Mouse (Mus musculus) stomach, postnatal 0 days (tissue): Measurements from ENCODE around the gene Cdk11b. TPM values are rescaled to one million over a fixed set of nuclear protein-coding genes. Genes with fewer than 3 reads are reported as not detected.
"Not testable (repeated sequence)": the region's sequence is repeated elsewhere in the genome, so short reads cannot be mapped to it uniquely, and the experiment has no call there.

Experiments
- ATAC-seq: fragments of 200-750 bp; cut with Nextera tagmentation; 2 replicates; pipeline ENCODE4 v1.8.0; 2017; ENCODE audit not compliant: low FRiP score, low TSS enrichment
- DNase-seq: peaks from one replicate; pipeline ENCODE4 v3.0.0-alpha.2; 2016; ENCODE audit warnings: low spot score
- H3K27ac ChIP-seq: fragments of 300-500 bp; sonication (generic); replicated peaks from 2 replicates; pipeline ENCODE4 v1.5.1; 2014; ENCODE audit warnings: mild to moderate bottlenecking, control low read depth
- H3K27me3 ChIP-seq: fragments of 300-500 bp; sonication (generic); 2 replicates; pipeline ENCODE4 v1.6.1; 2014; ENCODE audit warnings: low read length; ENCODE audit not compliant: control insufficient read depth, insufficient read depth
- H3K36me3 ChIP-seq: fragments of 300-500 bp; sonication (generic); 2 replicates; pipeline ENCODE4 v1.6.1; 2014; ENCODE audit warnings: low read length, mixed read lengths; ENCODE audit not compliant: control insufficient read depth, insufficient read depth
- H3K4me1 ChIP-seq: fragments of 300-500 bp; sonication (generic); replicated peaks from 2 replicates; pipeline ENCODE4 v1.6.1; 2014; ENCODE audit warnings: antibody characterized with exemption; ENCODE audit not compliant: control insufficient read depth, insufficient read depth
- H3K4me2 ChIP-seq: fragments of 300-500 bp; sonication (generic); replicated peaks from 2 replicates; pipeline ENCODE4 v1.6.1; 2014; ENCODE audit warnings: low read depth, mild to moderate bottlenecking, control low read depth, moderate library complexity
- H3K4me3 ChIP-seq: fragments of 300-500 bp; sonication (generic); 2 replicates; pipeline ENCODE4 v1.5.1; 2014; ENCODE audit warnings: low read depth, low read length, control low read depth
- H3K9ac ChIP-seq: fragments of 300-500 bp; sonication (generic); 2 replicates; pipeline ENCODE4 v1.6.1; 2014; ENCODE audit warnings: mild to moderate bottlenecking, low read length, control low read depth, mixed read lengths
- H3K9me3 ChIP-seq: fragments of 300-500 bp; sonication (generic); 2 replicates; pipeline ENCODE4 v1.6.1; 2016; ENCODE audit warnings: low read length; ENCODE audit not compliant: control insufficient read depth
- CTCF ChIP-seq: IDR thresholded peaks from 2 replicates; pipeline ENCODE4 v1.5.1; 2016; ENCODE audit warnings: antibody characterized with exemption, low read depth, mild to moderate bottlenecking, moderate library complexity
- EP300 ChIP-seq: optimal IDR thresholded peaks from 2 replicates; pipeline ENCODE3; 2016; ENCODE audit warnings: antibody characterized with exemption
- WGBS: fragments of 180-500 bp; shearing (Covaris S2); extraction: QIAGEN DNeasy Blood & Tissue Kit; methylation state at CpG from one replicate; pipeline ENCODE4 v1.1.7; 2014; 5-methylcytosine and 5-hydroxymethylcytosine counted together
- polyA plus RNA-seq: library from polyadenylated mRNA; unstranded; fragments of >200 nt; fragmentation: Nextera tagmentation; extraction: Ambion mirVana; gene quantifications from 2 replicates; pipeline ENCODE4 v1.2.1, GENCODE M21; 2015

Cdk11b gene
- polyA plus RNA-seq, 1 experiment from 2014 or later, result 46.9 TPM

DNA sequence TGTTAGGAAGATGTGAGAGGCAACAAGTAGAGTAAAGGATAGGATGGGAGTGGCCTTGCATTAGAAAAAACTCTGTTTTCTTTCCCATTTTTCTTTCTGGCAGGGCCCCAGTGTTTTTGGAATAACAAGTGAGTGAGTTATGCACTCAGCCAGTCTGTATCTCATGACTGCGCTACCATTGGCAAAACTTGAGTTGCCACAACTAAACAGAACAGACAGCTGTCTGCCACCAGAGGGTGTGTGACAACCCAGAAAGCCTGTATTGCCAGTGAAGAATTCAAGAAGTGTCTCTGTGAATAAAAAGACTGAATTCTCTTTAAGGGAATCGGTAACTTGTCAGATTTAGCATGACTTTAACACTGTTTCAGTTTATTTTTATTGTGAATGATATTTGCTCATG lies 51.3 kb downstream of the Cdk11b start:
- Histone ChIP-seq H3K4me2 (no peak overlapping the region), H3K27ac (no peak overlapping the region), H3K9ac (no peak overlapping the region), H3K9me3 (no peaks in the 10 kb centered on the region), H3K27me3 (no peaks in the 10 kb centered on the region), H3K36me3 (no peaks in the 10 kb centered on the region), H3K4me1 (no peaks in the 10 kb centered on the region), H3K4me3 (no peak overlapping the region)
- no peak for DNase-seq
- ATAC-seq, result no peak
- 79% methylated on average over 2 of the region's 2 CpGs for WGBS
- TF ChIP-seq CTCF (peak; percentile 70), EP300 (no peak)

DNA sequence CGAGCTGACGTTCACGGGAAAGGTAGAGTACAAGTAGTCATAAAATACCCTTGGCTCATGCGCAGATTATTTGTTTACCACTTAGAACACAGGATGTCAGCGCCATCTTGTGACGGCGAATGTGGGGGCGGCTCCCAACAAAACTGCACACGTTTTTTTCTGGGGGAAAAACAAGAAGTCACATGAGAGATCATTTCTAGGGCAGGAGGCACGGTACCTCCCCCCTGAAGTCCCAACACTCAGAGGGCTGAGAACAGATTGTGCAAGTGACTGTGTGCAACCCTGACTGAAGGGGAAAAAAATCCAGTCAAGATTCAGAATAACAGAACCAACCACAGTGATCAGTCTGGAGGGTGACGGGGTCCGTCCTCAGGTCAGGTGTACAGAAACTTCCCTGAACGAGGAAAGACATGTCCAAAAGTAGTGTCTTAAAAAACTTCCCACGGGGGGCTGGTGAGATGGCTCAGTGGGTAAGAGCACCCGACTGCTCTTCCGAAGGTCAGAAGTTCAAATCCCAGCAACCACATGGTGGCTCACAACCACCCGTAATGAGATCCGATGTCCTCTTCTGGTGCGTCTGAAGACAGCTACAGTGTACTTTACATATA lies 59.1 kb downstream of the Cdk11b start:
- 86% methylated on average over 16 of the region's 19 CpGs for WGBS
- not testable (repeated sequence) for H3K9me3 ChIP-seq, H3K4me2 ChIP-seq, H3K4me1 ChIP-seq, H3K27me3 ChIP-seq, ATAC-seq, H3K9ac ChIP-seq, H3K4me3 ChIP-seq, H3K27ac ChIP-seq, H3K36me3 ChIP-seq, DNase-seq

DNA sequence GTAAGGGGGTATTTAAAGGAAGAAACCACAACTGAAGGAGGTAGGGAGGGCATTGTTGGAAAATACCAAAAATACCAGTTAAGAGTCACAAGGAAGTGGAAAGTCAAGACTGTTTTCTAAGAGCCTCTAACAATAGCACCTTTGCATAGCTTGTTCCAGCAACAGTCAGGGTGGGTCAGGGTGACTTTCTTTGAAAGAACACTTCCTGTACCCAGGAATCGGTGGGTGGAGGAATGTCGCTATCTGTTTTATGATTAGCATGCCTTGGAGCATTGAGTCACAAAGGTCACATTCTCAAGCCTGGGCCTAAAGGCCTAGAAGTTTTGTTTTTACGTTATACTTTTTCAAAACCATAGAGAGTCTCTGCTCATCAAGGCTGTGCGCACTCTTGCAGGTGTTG lies 63.1 kb downstream of the Cdk11b start:
- H3K9me3 ChIP-seq, H3K4me2 ChIP-seq, H3K9ac ChIP-seq, H3K27me3 ChIP-seq, H3K36me3 ChIP-seq, H3K4me1 ChIP-seq, H3K4me3 ChIP-seq: not testable (repeated sequence)
- H3K27ac ChIP-seq, result peak overlapping the region; percentile 74
- ATAC-seq, result peak; percentile 65
- DNase-seq, result peak; percentile 58
- 54% methylated on average over 4 of the region's 4 CpGs for WGBS

DNA sequence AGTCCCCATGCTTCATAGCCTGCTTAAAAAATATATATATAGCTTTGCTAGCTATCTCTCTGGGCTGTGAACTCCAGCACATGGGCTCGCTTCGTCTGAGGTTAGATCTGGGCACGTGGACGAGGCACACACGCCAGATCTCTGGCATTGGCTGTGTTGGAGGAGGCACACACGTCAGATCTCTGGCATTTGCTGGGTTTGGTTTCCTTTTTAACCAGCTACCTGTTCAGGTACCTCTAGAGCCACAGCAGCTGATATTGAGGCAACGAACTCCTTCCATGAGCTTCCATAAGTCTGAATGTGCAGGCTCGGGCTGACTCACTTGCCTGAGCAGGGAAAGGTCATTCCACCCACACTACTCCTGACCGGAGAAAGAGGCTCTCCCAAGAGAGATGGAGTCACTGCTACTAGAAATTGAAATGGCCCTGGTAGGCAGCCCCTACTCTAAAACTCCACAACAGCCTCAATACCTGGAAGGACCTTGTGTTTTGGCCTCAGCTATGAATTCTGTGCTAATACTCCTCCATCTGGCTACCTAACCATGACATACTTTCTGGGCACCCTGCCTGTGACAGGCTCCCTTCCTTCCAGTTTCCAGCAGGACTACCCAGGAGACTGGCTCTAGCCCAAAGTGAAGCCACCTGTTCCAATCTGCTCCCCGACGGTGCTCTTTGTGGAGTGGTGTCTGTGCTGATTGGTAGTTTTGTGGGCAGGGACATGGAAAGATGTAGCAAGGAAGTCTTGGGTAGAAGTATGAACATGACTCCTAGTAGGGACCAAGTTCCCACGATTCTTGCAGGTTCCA lies 66.1 kb downstream of the Cdk11b start:
- WGBS, result 74% methylated on average over 12 of the region's 12 CpGs
- Histone ChIP-seq H3K36me3 (no peaks in the 10 kb centered on the region), H3K4me1 (peaks cover 5% of the 10 kb centered on the region), H3K4me3 (no peak overlapping the region), H3K27me3 (no peaks in the 10 kb centered on the region), H3K9ac (no peak overlapping the region), H3K4me2 (no peak overlapping the region), H3K27ac (no peak overlapping the region), H3K9me3 (no peaks in the 10 kb centered on the region)
- ATAC-seq (no peak), DNase-seq (no peak)
- no peak for TF ChIP-seq CTCF
- TF ChIP-seq EP300, result no peak

DNA sequence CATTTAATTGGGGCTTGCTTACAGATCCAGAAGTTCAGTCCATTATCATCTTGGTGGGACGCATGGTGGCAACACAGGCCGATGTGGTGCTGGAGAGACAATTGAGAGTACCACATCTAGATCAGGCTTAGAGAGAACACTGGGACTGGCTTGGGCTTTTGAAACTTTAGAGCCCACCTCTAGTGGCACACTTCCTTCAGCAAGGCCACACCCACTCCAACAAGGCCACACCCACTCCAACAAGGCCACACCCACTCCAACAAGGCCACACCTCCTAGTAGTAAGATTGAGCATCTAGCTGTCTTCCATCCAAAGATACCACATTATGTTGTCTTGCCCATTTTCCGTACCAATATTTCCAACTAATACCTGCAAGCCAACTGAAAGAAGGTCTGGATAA lies 67.8 kb downstream of the Cdk11b start:
- Histone ChIP-seq H3K27me3 (no peaks in the 10 kb centered on the region), H3K9ac (no peak overlapping the region), H3K27ac (no peak overlapping the region), H3K4me3 (no peak overlapping the region), H3K9me3 (no peaks in the 10 kb centered on the region), H3K4me1 (peaks cover 5% of the 10 kb centered on the region), H3K36me3 (no peaks in the 10 kb centered on the region), H3K4me2 (no peak overlapping the region)
- DNase-seq (no peak), ATAC-seq (no peak)
- 100% methylated on average over 3 of the region's 3 CpGs for WGBS
- TF ChIP-seq CTCF, result no peak
- no peak for TF ChIP-seq EP300

DNA sequence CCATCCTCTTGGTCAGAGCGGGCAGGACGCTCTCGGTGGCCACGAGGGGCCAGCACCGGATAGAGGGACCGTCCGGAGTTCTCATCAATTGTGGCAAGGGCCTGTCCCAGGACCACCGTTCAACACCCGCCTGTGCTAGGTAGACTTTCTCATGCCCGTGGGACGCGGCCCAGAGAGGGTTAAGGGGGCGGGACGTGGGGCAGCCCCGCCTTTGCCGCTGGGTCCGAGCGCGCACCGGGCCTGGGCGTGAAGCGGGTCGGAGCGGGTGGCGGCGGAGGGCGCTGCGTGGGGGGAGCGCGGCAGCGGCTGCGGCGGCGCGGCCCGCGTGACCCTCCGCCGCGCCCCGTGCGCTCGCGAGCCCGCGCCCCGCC lies 69.4 kb downstream of the Cdk11b start, which contains the start of gene Fndc10:
Fndc10 (plus strand) TSS at position 232 of the 371 bp plus-strand sequence.
- Histone ChIP-seq H3K9ac (peak within 1 kb of the TSS; percentile 78), H3K27ac (peak within 1 kb of the TSS; percentile 65), H3K27me3 (no peaks in the 10 kb centered on the region), H3K36me3 (no peaks in the 10 kb centered on the region), H3K4me3 (peak within 1 kb of the TSS; percentile 63), H3K4me1 (peaks cover 5% of the 10 kb centered on the region), H3K9me3 (no peaks in the 10 kb centered on the region), H3K4me2 (peak within 1 kb of the TSS; percentile 89)
- ATAC-seq (peak; percentile 68), DNase-seq (peak; percentile 69)
- WGBS, result under 1% methylated on average over 25 of the region's 47 CpGs
- TF ChIP-seq CTCF, result peak; percentile 35
- no peak for TF ChIP-seq EP300
